ENCODE assay signal across 19 mouse cellular contexts in the genomic region with DNA sequence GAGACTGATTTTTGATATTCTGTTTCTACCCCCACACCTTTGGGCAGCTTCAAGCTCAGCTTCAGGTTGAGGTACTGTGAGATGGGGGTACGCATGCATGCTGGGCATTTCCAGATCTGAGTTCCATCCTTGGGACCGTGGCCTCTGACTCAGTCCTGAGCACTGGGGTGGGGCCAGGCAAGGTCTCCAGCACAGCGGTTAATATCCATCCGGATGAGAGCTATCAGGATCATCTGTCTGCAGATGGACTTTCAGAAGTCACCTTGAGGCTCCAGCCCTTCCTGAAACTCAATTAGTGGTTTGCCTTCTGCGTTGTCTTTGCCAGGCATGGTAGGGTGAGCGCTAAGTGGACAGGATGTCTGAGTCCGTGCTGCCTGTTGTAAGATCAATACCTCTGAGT. TPM values are rescaled to one million over a fixed set of nuclear protein-coding genes. Genes with fewer than 3 reads are reported as not detected.
"Had no signal": no experiment of that assay in that cellular context is flagged by ENCODE, and none has a peak within 500 bp of the region (broad histone marks: within the 10 kb centered on the region; RNA-seq: fewer than 3 reads in every experiment).

No protein-coding gene starts in this region.

- DNase-seq: lung, adult 2 months; lung, postnatal 14 days; lung, postnatal 36 days; right cerebral cortex, postnatal 14 days; spleen, adult 18-20 months; thymus, adult 18-20 months; thymus, postnatal 14 days; thymus, postnatal 36 days had no signal

- H3K9ac ChIP-seq: lung, embryonic 15.5 days; midbrain, embryonic 13.5 days; midbrain, embryonic 15.5 days; neural tube, embryonic 12.5 days had no signal

- H3K27ac ChIP-seq: lung, embryonic 15.5 days; macrophage; midbrain, embryonic 13.5 days; midbrain, embryonic 15.5 days; neural tube, embryonic 12.5 days had no signal

- H3K4me3 ChIP-seq: lung, embryonic 15.5 days; megakaryocyte, embryonic 14.5 days; midbrain, embryonic 13.5 days; midbrain, embryonic 15.5 days; neural tube, embryonic 12.5 days had no signal

- H3K9me3 ChIP-seq: lung, embryonic 15.5 days; midbrain, embryonic 15.5 days; neural tube, embryonic 12.5 days had no signal

- ATAC-seq: lung, postnatal 0 days; midbrain, embryonic 13.5 days; midbrain, embryonic 15.5 days had no signal

- H3K4me2 ChIP-seq: lung, embryonic 15.5 days; midbrain, embryonic 11.5 days; midbrain, embryonic 13.5 days; midbrain, embryonic 15.5 days; neural tube, embryonic 12.5 days had no signal

- H3K36me3 ChIP-seq: lung, embryonic 15.5 days; midbrain, embryonic 13.5 days; midbrain, embryonic 15.5 days; neural tube, embryonic 12.5 days had no signal

- H3K27me3 ChIP-seq: lung, embryonic 15.5 days; megakaryocyte, embryonic 14.5 days; midbrain, embryonic 13.5 days; midbrain, embryonic 15.5 days; neural tube, embryonic 12.5 days had no signal

- H3K4me1 ChIP-seq: lung, embryonic 15.5 days; megakaryocyte, embryonic 14.5 days; midbrain, embryonic 13.5 days; midbrain, embryonic 15.5 days; neural tube, embryonic 12.5 days had no signal

RNA-seq across cellular contexts. Expression of gene Osbpl10, which starts 41.8 kb away (rescaled TPM):
- total RNA-seq: megakaryocyte progenitor cell, adult 5-6 weeks; monocyte, adult 5-6 weeks; neutrophil, adult 5-6 weeks had no signal
- polyA plus RNA-seq: macrophage had no signal
